Mouse (Mus musculus): Measurements from ENCODE around the gene Hspa12b. TPM values are rescaled to one million over a fixed set of nuclear protein-coding genes. Genes with fewer than 3 reads are reported as not detected.

Gene Hspa12b
- polyA plus RNA-seq (2015; fragmentation: Illumina TruSeq; extraction: RNeasy Lipid Tissue Mini Kit (QIAGEN cat#74804); ENCODE audit: low read depth, low replicate concordance): 5.9 TPM

DNA sequence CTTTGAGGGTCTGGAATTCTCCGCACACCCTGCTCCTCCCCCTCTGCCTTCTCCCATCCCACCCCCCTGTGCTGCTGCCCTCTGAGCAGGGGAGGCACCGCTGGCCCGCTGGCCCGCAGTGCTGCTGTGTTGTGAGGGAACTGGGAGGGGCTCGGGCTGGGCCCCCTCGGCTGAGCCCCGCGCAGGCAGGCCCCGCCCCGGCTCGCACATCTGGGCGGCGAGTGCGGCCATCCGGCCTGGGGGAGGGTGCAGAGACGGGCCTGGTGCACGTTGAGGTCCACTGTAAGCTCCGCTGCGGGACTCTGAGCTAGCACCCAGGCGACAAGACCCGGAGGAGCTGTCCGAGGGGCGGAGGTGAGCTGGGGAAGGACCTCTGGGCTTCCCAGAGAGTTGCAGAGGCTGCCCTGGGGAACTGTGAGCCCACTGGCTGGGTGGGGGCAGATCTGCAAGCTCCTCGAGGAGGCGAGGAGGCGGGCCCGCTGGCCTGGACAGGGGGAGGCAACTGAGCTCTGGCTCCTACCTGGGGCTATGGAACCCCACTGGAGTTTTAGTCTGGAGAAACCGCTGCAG lies at the start of gene Hspa12b:
Gene Hspa12b (plus strand): TSS at position 120 of the 570 bp plus-strand sequence.

DNA sequence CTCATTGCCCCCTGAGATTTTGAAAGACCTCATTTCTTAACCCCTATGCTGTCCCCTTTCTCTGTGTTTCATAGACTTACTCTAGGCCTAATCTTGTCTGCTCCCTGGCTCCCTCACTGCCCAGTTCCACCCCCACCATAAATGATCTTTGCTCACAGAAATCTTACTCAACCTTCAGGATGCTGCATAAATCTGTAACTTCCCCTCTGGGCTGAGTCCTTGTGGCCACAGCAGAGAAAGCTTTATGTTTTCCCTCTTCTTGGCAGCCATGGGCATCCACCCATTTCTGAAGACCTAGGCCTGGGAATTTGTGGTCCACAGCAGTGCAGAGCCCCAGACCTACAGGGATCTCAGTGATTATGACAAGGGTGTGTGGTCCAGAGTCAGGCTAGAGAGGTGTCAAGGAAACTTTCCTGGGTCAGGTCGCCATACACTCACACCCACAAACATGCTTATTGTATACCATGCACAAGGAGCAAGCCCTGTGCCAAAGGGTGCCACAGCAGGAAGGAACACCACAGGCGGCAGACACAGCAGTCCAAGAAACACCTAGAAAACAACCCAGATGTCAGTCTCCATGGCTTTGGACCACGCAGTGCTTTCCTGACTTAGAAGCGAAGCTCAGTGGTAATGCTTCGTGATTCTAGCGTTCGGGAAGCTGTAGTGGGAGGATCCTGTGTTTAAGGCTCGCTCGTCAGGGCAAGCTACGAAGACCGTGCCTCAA lies 40.3 kb upstream of the Hspa12b start, which contains the start of gene Siglec1:
Gene Siglec1 (minus strand): TSS at position 99 of the 724 bp plus-strand sequence.

GRCm38 (mm10) chr2:131132930-131133547 lies 6.0 kb downstream of the Hspa12b start, which contains the start of gene Gm11037:
Gm11037 (plus strand) TSS chr2:131133497.

GRCm38 (mm10) chr2:131159938-131160581 lies 33.0 kb downstream of the Hspa12b start, which contains the start of gene 1700037H04Rik:
1700037H04Rik (minus strand) TSS chr2:131160081.

DNA sequence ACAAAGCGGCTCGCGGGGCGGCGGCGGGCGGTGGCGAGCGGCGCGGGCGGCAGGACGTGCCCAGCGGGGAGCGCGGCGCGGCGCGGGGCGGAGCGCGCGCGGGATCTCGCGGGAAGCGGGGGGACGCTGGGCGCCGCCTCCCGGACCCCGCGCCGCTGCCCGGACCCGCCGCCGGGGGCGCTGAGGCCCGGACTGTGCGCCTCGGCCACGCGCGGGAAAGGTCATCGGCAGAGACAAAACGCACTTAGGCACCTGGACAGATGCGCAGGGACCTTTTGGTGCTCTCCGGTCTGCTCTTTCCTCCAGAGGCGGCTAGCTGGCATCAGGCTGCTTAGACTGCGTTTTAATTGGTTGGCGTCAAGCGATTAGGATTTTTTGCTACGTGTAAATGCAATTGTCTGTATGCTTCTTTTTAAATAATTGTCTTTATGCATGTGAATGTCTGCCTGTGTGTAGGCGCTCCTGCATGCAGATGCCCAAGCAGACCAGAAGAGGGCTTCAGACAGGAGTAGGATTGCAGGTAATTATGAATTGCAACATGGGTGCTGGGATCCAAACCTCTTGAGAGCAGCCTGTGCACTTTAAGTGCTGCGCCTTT lies 53.0 kb downstream of the Hspa12b start, which contains the start of gene Cenpb:
Gene Cenpb (minus strand): TSS at position 78 of the 598 bp plus-strand sequence.

GRCm38 (mm10) chr2:131186771-131187601 lies 59.9 kb downstream of the Hspa12b start, which contains the start of the genes Cdc25b and Spef1:
Cdc25b (plus strand) TSS chr2:131186949.
Spef1 (minus strand) TSS chr2:131187282.

Other genes with a start within 250 kb of the Hspa12b start
- 55.6 TPM for gene 4930402H24Rik, start 220.9 kb upstream of the Hspa12b start, polyA plus RNA-seq (2015; fragmentation: Illumina TruSeq; extraction: RNeasy Lipid Tissue Mini Kit (QIAGEN cat#74804); ENCODE audit: low read depth, low replicate concordance)
- 62.9 TPM for gene Atrn, start 220.8 kb upstream of the Hspa12b start, polyA plus RNA-seq (2015; fragmentation: Illumina TruSeq; extraction: RNeasy Lipid Tissue Mini Kit (QIAGEN cat#74804); ENCODE audit: low read depth, low replicate concordance)
- 68.5 TPM for gene Gfra4, start 84.2 kb upstream of the Hspa12b start, polyA plus RNA-seq (2015; fragmentation: Illumina TruSeq; extraction: RNeasy Lipid Tissue Mini Kit (QIAGEN cat#74804); ENCODE audit: low read depth, low replicate concordance)
- 4.2 TPM for gene Adam33, start 63.5 kb upstream of the Hspa12b start, polyA plus RNA-seq (2015; fragmentation: Illumina TruSeq; extraction: RNeasy Lipid Tissue Mini Kit (QIAGEN cat#74804); ENCODE audit: low read depth, low replicate concordance)
- gene Siglec1, start 40.5 kb upstream of the Hspa12b start, polyA plus RNA-seq (2015; fragmentation: Illumina TruSeq; extraction: RNeasy Lipid Tissue Mini Kit (QIAGEN cat#74804); ENCODE audit: low read depth, low replicate concordance): 0.10 TPM
- not detected for gene Gm11037, start 6.2 kb downstream of the Hspa12b start, polyA plus RNA-seq (2015; fragmentation: Illumina TruSeq; extraction: RNeasy Lipid Tissue Mini Kit (QIAGEN cat#74804); ENCODE audit: low read depth, low replicate concordance)
- 74.8 TPM for gene 1700037H04Rik, start 32.8 kb downstream of the Hspa12b start, polyA plus RNA-seq (2015; fragmentation: Illumina TruSeq; extraction: RNeasy Lipid Tissue Mini Kit (QIAGEN cat#74804); ENCODE audit: low read depth, low replicate concordance)
- 72.3 TPM for gene Cenpb, start 52.8 kb downstream of the Hspa12b start, polyA plus RNA-seq (2015; fragmentation: Illumina TruSeq; extraction: RNeasy Lipid Tissue Mini Kit (QIAGEN cat#74804); ENCODE audit: low read depth, low replicate concordance)
- gene Cdc25b, start 59.7 kb downstream of the Hspa12b start, polyA plus RNA-seq (2015; fragmentation: Illumina TruSeq; extraction: RNeasy Lipid Tissue Mini Kit (QIAGEN cat#74804); ENCODE audit: low read depth, low replicate concordance): 14.3 TPM
- gene Spef1, start 60.0 kb downstream of the Hspa12b start, polyA plus RNA-seq (2015; fragmentation: Illumina TruSeq; extraction: RNeasy Lipid Tissue Mini Kit (QIAGEN cat#74804); ENCODE audit: low read depth, low replicate concordance): 7.2 TPM
- gene Ap5s1, start 79.8 kb downstream of the Hspa12b start, polyA plus RNA-seq (2015; fragmentation: Illumina TruSeq; extraction: RNeasy Lipid Tissue Mini Kit (QIAGEN cat#74804); ENCODE audit: low read depth, low replicate concordance): 27.3 TPM
- 7.1 TPM for gene Mavs, start 106.8 kb downstream of the Hspa12b start, polyA plus RNA-seq (2015; fragmentation: Illumina TruSeq; extraction: RNeasy Lipid Tissue Mini Kit (QIAGEN cat#74804); ENCODE audit: low read depth, low replicate concordance)
- 44.0 TPM for gene Pank2, start 135.2 kb downstream of the Hspa12b start, polyA plus RNA-seq (2015; fragmentation: Illumina TruSeq; extraction: RNeasy Lipid Tissue Mini Kit (QIAGEN cat#74804); ENCODE audit: low read depth, low replicate concordance)
- 18.5 TPM for gene Rnf24, start 225.6 kb downstream of the Hspa12b start, polyA plus RNA-seq (2015; fragmentation: Illumina TruSeq; extraction: RNeasy Lipid Tissue Mini Kit (QIAGEN cat#74804); ENCODE audit: low read depth, low replicate concordance)